ENCODE assay signal across 21 mouse cellular contexts in genomic region chr16:96995858-96996257, GRCm38 (mm10).
DNase-seq lines count a peak whose midpoint lies in the region; ATAC-seq and TF ChIP-seq lines count a peak whose summit lies in the region.
"Had no signal": no experiment of that assay in that cellular context is flagged by ENCODE, and none has a peak within 500 bp of the region (broad histone marks: within the 10 kb centered on the region; RNA-seq: fewer than 3 reads in every experiment).

No protein-coding gene starts in this region.

- DNase-seq in hindbrain, embryonic 14.5 days (ENCODE audit: low spot score), result no peak
- no peak for DNase-seq in midbrain, embryonic 14.5 days
- peak; percentile 55 for DNase-seq in Muller cell, postnatal 12 days (ENCODE audit: inconsistent ontology term)
- DNase-seq in midbrain, postnatal 0 days (ENCODE audit: low spot score), result no peak
- DNase-seq in right cerebral cortex, postnatal 25 days, result no peak
- DNase-seq in MN1 (ENCODE audit: low spot score), result no peak
- DNase-seq: adrenal gland, adult 2 months; adrenal gland, postnatal 25 days; B cell, adult 2 months; cerebellum, adult 18-20 months; cerebellum, adult 9-11 months; cerebellum, postnatal 36 days; gastrocnemius, adult 2 months; gastrocnemius, postnatal 36 days; heart, postnatal 36 days had no signal

- WGBS in hindbrain, embryonic 14.5 days, result 83% methylated on average over 4 of the region's 4 CpGs
- WGBS in hindbrain, embryonic 13.5 days, result 76% methylated on average over 4 of the region's 4 CpGs
- 77% methylated on average over 4 of the region's 4 CpGs for WGBS in midbrain, embryonic 15.5 days
- 81% methylated on average over 4 of the region's 4 CpGs for WGBS in midbrain, embryonic 14.5 days
- 80% methylated on average over 4 of the region's 4 CpGs for WGBS in midbrain, postnatal 0 days

- no peak overlapping the region for H3K4me2 ChIP-seq in hindbrain, embryonic 14.5 days (replicated peaks)
- H3K4me2 ChIP-seq in hindbrain, embryonic 13.5 days, result no peak overlapping the region
- H3K4me2 ChIP-seq in midbrain, embryonic 15.5 days, result no peak overlapping the region
- H3K4me2 ChIP-seq in midbrain, embryonic 14.5 days (ENCODE audit: low read length), result no peak overlapping the region
- H3K4me2 ChIP-seq in midbrain, postnatal 0 days (ENCODE audit: low read depth, low read length, poor library complexity, severe bottlenecking), result no peak overlapping the region
- H3K4me2 ChIP-seq: embryonic facial prominence, embryonic 13.5 days; heart, embryonic 13.5 days had no signal

- H3K4me1 ChIP-seq in hindbrain, embryonic 14.5 days (replicated peaks; ENCODE audit: control insufficient read depth, insufficient read depth, low read length), result peaks cover 12% of the 10 kb centered on the region; the same call in 1 of the 2 replicates
- peaks cover 10% of the 10 kb centered on the region; the same call in 1 of the 2 replicates for H3K4me1 ChIP-seq in hindbrain, embryonic 13.5 days (replicated peaks)
- 0 out of 2 replicates have a peak, but pooled peaks cover 3% of the 10 kb centered on the region for H3K4me1 ChIP-seq in midbrain, embryonic 15.5 days
- H3K4me1 ChIP-seq in midbrain, embryonic 14.5 days (ENCODE audit: control insufficient read depth, insufficient read depth, low read length), result peaks cover 6% of the 10 kb centered on the region; the same call in 1 of the 2 replicates
- 0 out of 2 replicates have a peak, but pooled peaks cover 3% of the 10 kb centered on the region for H3K4me1 ChIP-seq in midbrain, postnatal 0 days (ENCODE audit: insufficient read depth, low read length)
- H3K4me1 ChIP-seq: embryonic facial prominence, embryonic 13.5 days; heart, embryonic 13.5 days had no signal

- H3K36me3 ChIP-seq in hindbrain, embryonic 14.5 days (replicated peaks; ENCODE audit: control insufficient read depth, insufficient read depth), result no peaks in the 10 kb centered on the region
- no peaks in the 10 kb centered on the region for H3K36me3 ChIP-seq in hindbrain, embryonic 13.5 days
- H3K36me3 ChIP-seq in midbrain, embryonic 15.5 days (replicated peaks), result no peaks in the 10 kb centered on the region
- no peaks in the 10 kb centered on the region for H3K36me3 ChIP-seq in midbrain, embryonic 14.5 days (ENCODE audit: control insufficient read depth, insufficient read depth, low read length)
- H3K36me3 ChIP-seq in midbrain, postnatal 0 days (ENCODE audit: insufficient read depth, low read length), result no peaks in the 10 kb centered on the region
- H3K36me3 ChIP-seq: embryonic facial prominence, embryonic 13.5 days; G1E; heart, embryonic 13.5 days had no signal

- H3K27ac ChIP-seq in hindbrain, embryonic 14.5 days, result peak overlapping the region; percentile 40; the same call in 1 of the 2 replicates
- no peak overlapping the region for H3K27ac ChIP-seq in hindbrain, embryonic 13.5 days
- H3K27ac ChIP-seq in midbrain, embryonic 15.5 days, result 0 out of 2 replicates have a peak overlapping the region, but pooled peaks have one; percentile 27
- H3K27ac ChIP-seq in midbrain, embryonic 14.5 days (replicated peaks; ENCODE audit: low read depth, low read length), result no peak overlapping the region
- peak overlapping the region; percentile 26; the same call in 1 of the 2 replicates for H3K27ac ChIP-seq in midbrain, postnatal 0 days (ENCODE audit: low read depth, low read length)
- H3K27ac ChIP-seq: embryonic facial prominence, embryonic 13.5 days; gastrocnemius, adult 2 months; heart, embryonic 13.5 days had no signal

- no peak overlapping the region for H3K4me3 ChIP-seq in hindbrain, embryonic 14.5 days (replicated peaks; ENCODE audit: low read length)
- H3K4me3 ChIP-seq in hindbrain, embryonic 13.5 days, result no peak overlapping the region
- no peak overlapping the region for H3K4me3 ChIP-seq in midbrain, embryonic 15.5 days
- no peak overlapping the region for H3K4me3 ChIP-seq in midbrain, embryonic 14.5 days (replicated peaks; ENCODE audit: low read depth, low read length)
- no peak overlapping the region for H3K4me3 ChIP-seq in midbrain, postnatal 0 days (ENCODE audit: low read depth, low read length)
- H3K4me3 ChIP-seq: embryonic facial prominence, embryonic 13.5 days; gastrocnemius, adult 2 months; heart, embryonic 13.5 days had no signal

- no peaks in the 10 kb centered on the region for H3K9me3 ChIP-seq in hindbrain, embryonic 14.5 days (ENCODE audit: control insufficient read depth, low read length)
- H3K9me3 ChIP-seq in hindbrain, embryonic 13.5 days, result no peaks in the 10 kb centered on the region
- H3K9me3 ChIP-seq in midbrain, embryonic 15.5 days, result no peaks in the 10 kb centered on the region
- H3K9me3 ChIP-seq in midbrain, embryonic 14.5 days (ENCODE audit: control insufficient read depth, low read length), result no peaks in the 10 kb centered on the region
- H3K9me3 ChIP-seq in midbrain, postnatal 0 days (ENCODE audit: low read length), result no peaks in the 10 kb centered on the region
- H3K9me3 ChIP-seq: embryonic facial prominence, embryonic 13.5 days; heart, embryonic 13.5 days had no signal

- no peak overlapping the region for H3K9ac ChIP-seq in hindbrain, embryonic 14.5 days
- H3K9ac ChIP-seq in hindbrain, embryonic 13.5 days, result no peak overlapping the region
- H3K9ac ChIP-seq in midbrain, embryonic 15.5 days, result no peak overlapping the region
- no peak overlapping the region for H3K9ac ChIP-seq in midbrain, embryonic 14.5 days (replicated peaks; ENCODE audit: low read length)
- no peak overlapping the region for H3K9ac ChIP-seq in midbrain, postnatal 0 days (replicated peaks; ENCODE audit: low read length, poor library complexity, severe bottlenecking)
- H3K9ac ChIP-seq: embryonic facial prominence, embryonic 13.5 days; heart, embryonic 13.5 days had no signal

- no peaks in the 10 kb centered on the region for H3K27me3 ChIP-seq in hindbrain, embryonic 14.5 days (ENCODE audit: control insufficient read depth, insufficient read depth, low read length)
- H3K27me3 ChIP-seq in hindbrain, embryonic 13.5 days, result no peaks in the 10 kb centered on the region
- no peaks in the 10 kb centered on the region for H3K27me3 ChIP-seq in midbrain, embryonic 15.5 days (replicated peaks)
- no peaks in the 10 kb centered on the region for H3K27me3 ChIP-seq in midbrain, embryonic 14.5 days (ENCODE audit: control insufficient read depth, insufficient read depth, low read length)
- no peaks in the 10 kb centered on the region for H3K27me3 ChIP-seq in midbrain, postnatal 0 days (ENCODE audit: insufficient read depth, low read length)
- H3K27me3 ChIP-seq: embryonic facial prominence, embryonic 13.5 days; heart, embryonic 13.5 days had no signal

- ATAC-seq in hindbrain, embryonic 14.5 days (ENCODE audit: low FRiP score), result no peak
- ATAC-seq in hindbrain, embryonic 13.5 days (ENCODE audit: low FRiP score), result no peak
- ATAC-seq in midbrain, embryonic 15.5 days (replicated peaks), result no peak
- no peak for ATAC-seq in midbrain, embryonic 14.5 days (ENCODE audit: low FRiP score, low TSS enrichment)
- ATAC-seq in midbrain, postnatal 0 days (ENCODE audit: low FRiP score), result no peak
- ATAC-seq: CD4-positive, CD25-positive, alpha-beta regulatory T cell, adult 4 months had no signal

- TF ChIP-seq CTCF in midbrain, postnatal 0 days (IDR thresholded peaks at IDR 0.05), result no peak

Comparison
In these comparisons a context has a peak if more than half of its experiments do, and no peak if none do; other contexts are left out.
1. H3K27ac ChIP-seq: peak in hindbrain, embryonic 14.5 days (single experiment), midbrain, embryonic 15.5 days (single experiment) and midbrain, postnatal 0 days (single experiment); none in hindbrain, embryonic 13.5 days (single experiment) and midbrain, embryonic 14.5 days (single experiment).